Mouse (Mus musculus) kidney, adult 2 months (tissue): ENCODE data around the gene Otub1.

Experiments
- CTCF ChIP-seq: fragments of 200-500 bp; conservative IDR thresholded peaks from 2 replicates; pipeline ENCODE4 v1.5.1; 2011; ENCODE audit warnings: low read depth, mild to moderate bottlenecking, control low read depth, low read length, moderate library complexity, mixed read lengths; ENCODE audit not compliant: insufficient read depth, insufficient read length
- POLR2A ChIP-seq: fragments of 200-500 bp; IDR thresholded peaks from one replicate; pipeline ENCODE4 v1.6.1; 2011; ENCODE audit warnings: low read depth, low read length, control low read depth

GRCm38 (mm10) chr19:7166767-7167166, 39.3 kb downstream of the Otub1 start:
- TF ChIP-seq CTCF: no peak
- TF ChIP-seq POLR2A: no peak
